Comparison of ENCODE assay signal across 22 mouse cellular contexts in genomic region chr13:14271476-14271875, GRCm38 (mm10).
DNase-seq lines count a peak whose midpoint lies in the region; ATAC-seq and TF ChIP-seq lines count a peak whose summit lies in the region.
"Had no signal": no experiment of that assay in that cellular context is flagged by ENCODE, and none has a peak within 500 bp of the region (broad histone marks: within the 10 kb centered on the region; RNA-seq: fewer than 3 reads in every experiment).

No protein-coding gene starts in this region.

- DNase-seq in frontal cortex, postnatal 14 days (ENCODE audit: low spot score in 2 of 2): no peak
- DNase-seq in left cerebral cortex, adult 18-20 months (ENCODE audit: low spot score in 2 of 2): peak; percentile 10 to 21
- no peak for DNase-seq in left cerebral cortex, postnatal 10 days (ENCODE audit: extremely low spot score in 1 of 2, low spot score in 2 of 2)
- peak; percentile 69 for DNase-seq in brain, adult 2 months (ENCODE audit: low read depth, low spot score)
- peak; percentile 10 for DNase-seq in right cerebral cortex, postnatal 25 days
- no peak for DNase-seq in forebrain, postnatal 0 days
- DNase-seq: adrenal gland, postnatal 10 days; B cell, adult 2 months; cerebellum, adult 11-12 months; cerebellum, adult 9-10 months; cerebellum, postnatal 25 days; gastrocnemius, postnatal 36 days; heart, adult 11 months; heart, postnatal 36 days had no signal

- intact Hi-C loops in left cerebral cortex, postnatal 10 days (cut with DNase I): no loop called here

- H3K4me1 ChIP-seq in forebrain, postnatal 0 days (ENCODE audit: insufficient read depth): no peaks in the 10 kb centered on the region
- H3K4me1 ChIP-seq: embryonic facial prominence, embryonic 13.5 days; forebrain, embryonic 12.5 days; heart, embryonic 13.5 days; hindbrain, embryonic 15.5 days had no signal

- H3K4me3 ChIP-seq in forebrain, postnatal 0 days (ENCODE audit: low read depth, low read length): no peak overlapping the region
- H3K4me3 ChIP-seq: embryonic facial prominence, embryonic 13.5 days; forebrain, embryonic 12.5 days; heart, embryonic 13.5 days; hindbrain, embryonic 15.5 days had no signal

- peak; percentile 87 for ATAC-seq in frontal cortex, adult (ENCODE audit: low TSS enrichment)
- ATAC-seq in forebrain, postnatal 0 days: no peak
- ATAC-seq: CD4-positive, CD25-positive, alpha-beta regulatory T cell, adult 4 months; forebrain, embryonic 16.5 days had no signal

- peaks cover 25% of the 10 kb centered on the region for H3K36me3 ChIP-seq in forebrain, postnatal 0 days (ENCODE audit: insufficient read depth)
- H3K36me3 ChIP-seq: embryonic facial prominence, embryonic 13.5 days; forebrain, embryonic 12.5 days; heart, embryonic 13.5 days had no signal

- no peak overlapping the region for H3K9ac ChIP-seq in forebrain, postnatal 0 days
- H3K9ac ChIP-seq: embryonic facial prominence, embryonic 13.5 days; forebrain, embryonic 12.5 days; heart, embryonic 13.5 days; hindbrain, embryonic 15.5 days had no signal

- no peak overlapping the region for H3K4me2 ChIP-seq in forebrain, postnatal 0 days (ENCODE audit: low read depth)
- H3K4me2 ChIP-seq: embryonic facial prominence, embryonic 13.5 days; forebrain, embryonic 12.5 days; heart, embryonic 13.5 days; hindbrain, embryonic 15.5 days had no signal

- no peak overlapping the region for H3K27ac ChIP-seq in forebrain, postnatal 0 days (ENCODE audit: low read depth, low read length)
- H3K27ac ChIP-seq: embryonic facial prominence, embryonic 13.5 days; forebrain, embryonic 12.5 days; heart, embryonic 13.5 days; hindbrain, embryonic 15.5 days had no signal

- no peaks in the 10 kb centered on the region for H3K9me3 ChIP-seq in forebrain, postnatal 0 days (ENCODE audit: low read length)
- H3K9me3 ChIP-seq: embryonic facial prominence, embryonic 13.5 days; forebrain, embryonic 12.5 days; G1E; heart, embryonic 13.5 days; hindbrain, embryonic 15.5 days had no signal

- H3K27me3 ChIP-seq in forebrain, postnatal 0 days (ENCODE audit: insufficient read depth, low read length): no peaks in the 10 kb centered on the region
- H3K27me3 ChIP-seq: embryonic facial prominence, embryonic 13.5 days; forebrain, embryonic 12.5 days; heart, embryonic 13.5 days; hindbrain, embryonic 15.5 days had no signal

- no peak for TF ChIP-seq CTCF in forebrain, postnatal 0 days (IDR thresholded peaks at IDR 0.05; ENCODE audit: low read depth)

Comparison
In these comparisons a context has a peak if more than half of its experiments do, and no peak if none do; other contexts are left out.
1. DNase-seq: peak in left cerebral cortex, adult 18-20 months (2 of 2), brain, adult 2 months (single experiment) and right cerebral cortex, postnatal 25 days (single experiment); none in frontal cortex, postnatal 14 days (0 of 2), left cerebral cortex, postnatal 10 days (0 of 2) and forebrain, postnatal 0 days (single experiment).